Mouse (Mus musculus): Measurements from ENCODE around the gene Prol1.

DNA sequence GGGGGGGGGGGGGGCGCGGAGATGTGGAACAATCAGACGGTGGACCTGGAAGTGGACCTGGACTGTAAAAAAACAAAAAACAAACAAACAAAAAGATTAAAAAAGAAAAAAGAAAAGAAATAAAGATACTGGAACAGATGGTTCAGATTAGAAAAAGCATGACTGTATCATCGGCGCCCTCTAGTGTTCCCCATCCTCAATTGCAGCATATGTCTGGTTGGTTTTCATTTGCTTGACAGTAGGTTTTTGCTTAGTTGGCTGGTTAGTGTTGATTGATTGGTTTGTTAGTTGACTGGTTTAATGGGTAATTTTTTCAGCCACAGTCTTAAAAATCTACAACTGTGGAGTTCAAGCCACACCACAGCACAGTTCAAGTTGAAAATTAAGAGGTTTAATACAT is 47.7 kb downstream of the Prol1 start:
- peak; percentile 7; the same call in 1 of the 2 replicates for TF ChIP-seq CTCF (IDR thresholded peaks at IDR 0.05; ENCODE audit: insufficient read depth, low read length)
- TF ChIP-seq POLR2A (IDR thresholded peaks at IDR 0.05; ENCODE audit: borderline replicate concordance, extremely low read depth, low read depth, low read length), result no peak
